Mouse (Mus musculus) midbrain, embryonic 11.5 days (tissue): ENCODE results near the gene Gm20518. TPM values are rescaled to one million over a fixed set of nuclear protein-coding genes. Genes with fewer than 3 reads are reported as not detected.
A peak's percentile ranks its signal among the peaks of the same experiment; 100 is the strongest.

ENCODE experiments used
- ATAC-seq: fragments of 200-750 bp; cut with Nextera tagmentation; 2 replicates; pipeline ENCODE4 v1.8.0; 2017; ENCODE audit warnings: moderate TSS enrichment, moderate library complexity; ENCODE audit not compliant: low FRiP score
- DNase-seq: peaks from one replicate; pipeline ENCODE4 v3.0.0; 2015; ENCODE audit warnings: low spot score; ENCODE audit errors: missing footprints
- H3K27ac ChIP-seq: fragments of 300-500 bp; sonication (generic); 2 replicates; pipeline ENCODE4 v1.5.1; 2014; ENCODE audit warnings: low read depth, low read length
- H3K27me3 ChIP-seq: fragments of 300-500 bp; sonication (generic); 2 replicates; pipeline ENCODE4 v1.6.1; 2014; ENCODE audit warnings: mild to moderate bottlenecking, low read length, moderate library complexity, mixed read lengths; ENCODE audit not compliant: control insufficient read depth, insufficient read depth
- H3K36me3 ChIP-seq: fragments of 300-500 bp; sonication (generic); 2 replicates; pipeline ENCODE4 v1.6.1; 2014; ENCODE audit warnings: mild to moderate bottlenecking, low read length, moderate library complexity, mixed read lengths; ENCODE audit not compliant: control insufficient read depth, insufficient read depth
- H3K4me1 ChIP-seq: fragments of 300-500 bp; sonication (generic); 2 replicates; pipeline ENCODE4 v1.6.1; 2014; ENCODE audit warnings: low read length; ENCODE audit not compliant: control insufficient read depth, insufficient read depth
- H3K4me2 ChIP-seq: fragments of 300-500 bp; sonication (generic); 2 replicates; pipeline ENCODE4 v1.6.1; 2014; ENCODE audit warnings: mild to moderate bottlenecking, moderate library complexity
- H3K4me3 ChIP-seq: fragments of 300-500 bp; sonication (generic); 2 replicates; pipeline ENCODE4 v1.5.1; 2014; ENCODE audit warnings: low read depth, low read length
- H3K9ac ChIP-seq: fragments of 300-500 bp; sonication (generic); 2 replicates; pipeline ENCODE4 v1.6.1; 2014; ENCODE audit warnings: low read length
- H3K9me3 ChIP-seq: fragments of 300-500 bp; sonication (generic); 2 replicates; pipeline ENCODE4 v1.6.1; 2016; ENCODE audit warnings: low read length; ENCODE audit not compliant: control insufficient read depth
- WGBS: fragments of 180-500 bp; shearing (Covaris S2); extraction: QIAGEN DNeasy Blood & Tissue Kit; methylation state at CpG from one replicate; pipeline ENCODE4 v1.1.7; 2014; 5-methylcytosine and 5-hydroxymethylcytosine counted together
- polyA plus RNA-seq: library from polyadenylated mRNA; unstranded; fragments of >200 nt; fragmentation: Nextera tagmentation; extraction: Ambion mirVana; gene quantifications from 2 replicates; pipeline ENCODE4 v1.2.1, GENCODE M21; 2014

Gene Gm20518
- polyA plus RNA-seq, 1 experiment from 2014 or later, result 0.16 TPM

DNA sequence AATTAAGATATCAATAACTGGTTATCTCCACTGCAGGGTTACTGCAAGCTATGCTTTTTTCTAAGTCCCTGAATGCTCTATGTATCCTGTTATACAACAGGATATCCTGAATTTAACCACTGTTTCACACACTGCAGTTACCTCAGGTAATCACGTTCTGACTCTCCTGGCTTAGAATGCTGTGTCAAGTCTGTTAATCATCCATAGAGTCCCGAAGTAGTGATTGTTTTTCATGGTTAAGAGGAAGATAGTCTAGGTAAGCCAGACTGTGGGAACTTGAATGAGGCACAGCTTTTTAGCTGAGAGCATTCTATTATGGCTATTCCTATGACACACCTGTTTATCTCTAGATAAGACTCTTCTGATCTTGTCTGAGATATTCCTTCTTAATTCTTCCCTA is 26.2 kb downstream of the Gm20518 start:
- WGBS, result 91% methylated on average over 2 of the region's 2 CpGs
- Histone ChIP-seq H3K4me2 (no peak overlapping the region), H3K4me3 (no peak overlapping the region), H3K36me3 (peaks cover 3% of the 10 kb centered on the region; the same call in 1 of the 2 replicates), H3K27me3 (no peaks in the 10 kb centered on the region), H3K4me1 (peaks cover 4% of the 10 kb centered on the region; the same call in 1 of the 2 replicates), H3K27ac (no peak overlapping the region), H3K9ac (no peak overlapping the region), H3K9me3 (no peaks in the 10 kb centered on the region)
- DNase-seq (no peak), ATAC-seq (no peak)

DNA sequence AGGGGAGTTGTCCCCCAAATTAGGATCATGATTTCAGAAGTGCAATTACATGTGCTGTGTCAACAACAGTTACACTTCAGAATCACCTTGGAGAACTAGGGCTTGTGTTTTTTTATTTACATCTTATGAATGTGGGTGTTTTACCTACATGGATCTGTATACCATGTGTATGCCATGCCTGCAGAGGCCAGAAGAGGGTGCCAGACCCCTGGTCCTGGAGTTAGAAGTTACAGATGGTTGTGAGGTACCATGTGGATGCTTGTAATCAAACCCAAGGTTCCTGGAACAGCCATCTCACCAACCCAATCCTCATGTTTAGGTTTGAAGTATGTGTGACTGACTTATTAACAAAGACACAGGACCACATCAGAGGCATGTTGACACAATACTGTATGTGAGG is 32.9 kb downstream of the Gm20518 start:
- no peaks in the 10 kb centered on the region for H3K27me3 ChIP-seq
- DNase-seq (no peak), ATAC-seq (no peak)
- H3K9me3 ChIP-seq, result no peaks in the 10 kb centered on the region
- H3K27ac ChIP-seq, result no peak overlapping the region
- peaks cover 24% of the 10 kb centered on the region for H3K36me3 ChIP-seq
- H3K4me1 ChIP-seq, result peaks cover 4% of the 10 kb centered on the region; the same call in 1 of the 2 replicates
- H3K9ac ChIP-seq, result no peak overlapping the region
- no peak overlapping the region for H3K4me3 ChIP-seq
- H3K4me2 ChIP-seq, result no peak overlapping the region

DNA sequence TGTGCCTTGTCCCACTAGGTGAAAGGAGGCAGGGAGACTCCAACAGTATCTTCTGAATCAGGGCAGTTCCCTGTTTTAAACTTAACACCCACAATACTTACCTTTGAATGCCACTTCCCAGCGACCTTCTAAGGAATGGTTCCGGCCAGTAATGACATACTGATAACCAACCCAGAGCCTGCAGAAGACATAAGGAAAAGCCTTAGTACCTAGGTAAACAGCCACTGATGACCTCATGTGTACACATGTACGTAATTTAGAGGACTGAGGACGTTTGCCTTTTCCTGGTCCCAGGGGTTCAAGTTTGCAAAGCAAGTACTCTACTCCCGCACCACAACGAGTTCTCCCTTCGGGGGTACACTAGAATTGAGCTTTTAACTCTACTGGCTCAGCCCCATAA is 34.3 kb downstream of the Gm20518 start:
- H3K4me1 ChIP-seq, result peaks cover under 1% of the 10 kb centered on the region; the same call in 1 of the 2 replicates
- H3K4me2 ChIP-seq, result no peak overlapping the region
- H3K36me3 ChIP-seq, result peaks cover 27% of the 10 kb centered on the region
- no peak overlapping the region for H3K9ac ChIP-seq
- no peaks in the 10 kb centered on the region for H3K9me3 ChIP-seq
- no peak for DNase-seq
- H3K27me3 ChIP-seq, result no peaks in the 10 kb centered on the region
- no peak overlapping the region for H3K4me3 ChIP-seq
- no peak overlapping the region for H3K27ac ChIP-seq
- ATAC-seq, result no peak
- 90% methylated on average over 7 of the region's 7 CpGs for WGBS

DNA sequence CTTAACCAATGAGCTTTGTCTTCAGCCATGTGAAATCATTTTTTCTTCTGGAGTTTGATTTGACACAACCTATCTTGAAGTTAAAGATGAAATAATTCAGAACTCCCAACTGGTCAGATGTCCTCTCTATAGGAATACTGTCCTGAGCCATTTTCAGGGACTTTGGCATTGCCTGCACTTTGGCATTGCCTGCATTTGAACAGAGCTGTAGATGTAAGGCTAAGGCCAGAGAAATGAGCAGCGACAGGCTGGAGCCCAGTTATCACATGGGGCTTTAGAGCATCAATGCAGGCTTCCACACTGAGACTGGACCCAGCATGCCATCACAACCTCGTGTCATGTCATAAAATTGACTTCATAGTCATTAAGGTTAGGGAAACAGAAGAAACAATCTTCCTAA is 38.2 kb downstream of the Gm20518 start:
- Histone ChIP-seq H3K27ac (no peak overlapping the region), H3K4me2 (no peak overlapping the region), H3K4me1 (no peaks in the 10 kb centered on the region), H3K27me3 (no peaks in the 10 kb centered on the region), H3K36me3 (peaks cover 33% of the 10 kb centered on the region), H3K4me3 (no peak overlapping the region), H3K9me3 (no peaks in the 10 kb centered on the region), H3K9ac (no peak overlapping the region)
- DNase-seq (no peak), ATAC-seq (no peak)
- 92% methylated on average over 2 of the region's 2 CpGs for WGBS

DNA sequence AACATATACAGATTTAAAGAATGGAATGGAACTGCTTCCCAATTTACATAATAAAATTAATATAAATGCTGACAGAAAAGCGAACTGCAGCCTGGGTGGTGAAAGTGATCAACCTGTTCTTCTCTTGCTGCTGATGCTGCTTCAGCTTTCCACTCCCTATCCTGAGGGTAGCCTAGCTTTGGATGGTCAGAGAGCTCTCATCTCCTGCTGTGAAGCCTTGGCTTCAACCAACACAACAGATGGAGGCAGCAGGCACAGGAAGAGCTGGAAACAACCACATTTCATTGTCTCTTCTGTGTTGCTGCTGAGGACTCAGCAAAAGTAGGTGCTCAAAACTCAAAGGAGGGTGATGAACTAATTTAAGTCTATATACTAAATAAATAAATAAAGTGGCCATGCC is 39.6 kb downstream of the Gm20518 start:
- Histone ChIP-seq H3K9ac (no peak overlapping the region), H3K36me3 (peaks cover 22% of the 10 kb centered on the region), H3K4me3 (no peak overlapping the region), H3K4me2 (no peak overlapping the region), H3K27me3 (no peaks in the 10 kb centered on the region), H3K4me1 (no peaks in the 10 kb centered on the region), H3K9me3 (no peaks in the 10 kb centered on the region), H3K27ac (no peak overlapping the region)
- 95% methylated on average over 1 of the region's 1 CpGs for WGBS
- DNase-seq, result no peak
- ATAC-seq, result no peak

DNA sequence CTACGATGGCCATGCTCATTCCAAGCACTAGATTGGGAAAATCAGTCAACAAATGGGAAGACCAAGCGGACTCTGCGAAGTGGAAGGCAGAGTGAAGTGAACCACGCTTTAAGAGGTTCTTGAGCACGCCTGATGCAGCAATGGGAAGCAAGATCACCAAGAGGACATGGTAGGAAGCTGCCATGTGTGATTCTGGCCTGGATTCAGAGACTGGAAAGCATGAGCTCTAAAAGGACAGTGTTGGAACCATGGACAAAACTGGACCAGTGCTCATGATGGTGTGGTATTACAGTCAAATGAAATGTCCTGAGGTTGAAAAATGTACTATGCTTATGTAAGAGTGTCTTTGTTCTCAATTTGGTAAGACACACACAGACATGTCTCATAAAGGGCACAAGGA is 40.1 kb downstream of the Gm20518 start:
- H3K4me3 ChIP-seq, result no peak overlapping the region
- ATAC-seq (no peak), DNase-seq (peak; percentile 77)
- H3K4me1 ChIP-seq, result no peaks in the 10 kb centered on the region
- no peak overlapping the region for H3K4me2 ChIP-seq
- peaks cover 20% of the 10 kb centered on the region for H3K36me3 ChIP-seq
- no peaks in the 10 kb centered on the region for H3K27me3 ChIP-seq
- no peak overlapping the region for H3K9ac ChIP-seq
- H3K9me3 ChIP-seq, result no peaks in the 10 kb centered on the region
- WGBS, result 96% methylated on average over 5 of the region's 5 CpGs
- H3K27ac ChIP-seq, result no peak overlapping the region

DNA sequence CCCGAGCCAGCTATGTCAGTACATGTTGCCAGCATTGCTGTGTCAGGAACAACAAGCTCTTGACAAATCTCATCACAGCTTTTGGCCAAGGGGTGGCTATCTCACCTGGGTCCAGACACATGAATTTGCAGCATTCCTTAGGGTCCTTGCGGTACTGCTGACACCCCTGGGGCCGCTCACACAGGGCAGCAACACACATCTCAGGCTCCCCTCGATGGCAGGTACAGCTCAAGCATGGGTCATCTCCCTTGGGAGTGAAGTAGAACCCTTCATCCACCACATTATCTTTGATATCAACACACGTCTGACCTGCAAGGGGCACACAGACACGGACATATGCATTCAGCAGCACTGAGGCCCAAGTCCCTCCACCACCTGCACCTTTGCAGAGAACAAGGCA is 42.0 kb downstream of the Gm20518 start:
- Histone ChIP-seq H3K9me3 (no peaks in the 10 kb centered on the region), H3K36me3 (peaks cover 23% of the 10 kb centered on the region), H3K27ac (no peak overlapping the region), H3K4me3 (no peak overlapping the region), H3K4me2 (no peak overlapping the region), H3K9ac (no peak overlapping the region), H3K4me1 (no peaks in the 10 kb centered on the region), H3K27me3 (no peaks in the 10 kb centered on the region)
- WGBS, result 89% methylated on average over 6 of the region's 6 CpGs
- ATAC-seq (no peak), DNase-seq (no peak)

DNA sequence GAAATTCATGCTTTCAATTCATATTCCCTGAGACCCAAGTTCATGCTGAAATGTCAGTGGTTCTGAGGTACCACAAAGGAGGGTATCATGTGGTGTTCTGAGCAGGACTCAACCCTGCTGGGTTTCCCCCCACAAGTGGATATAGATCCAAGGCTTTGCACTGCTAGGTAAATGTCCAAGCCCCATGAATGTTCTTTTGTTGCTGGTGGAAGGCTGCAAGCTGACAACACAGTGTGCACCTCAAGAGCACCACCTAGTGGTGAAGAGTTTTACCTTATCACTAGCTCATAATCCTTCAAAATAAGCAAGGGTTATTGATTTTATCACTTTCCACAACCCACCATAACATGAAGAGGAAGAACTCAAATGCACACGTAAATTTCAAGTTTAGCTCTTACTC is 42.5 kb downstream of the Gm20518 start:
- WGBS, result 28% methylated on average over 1 of the region's 1 CpGs
- peak; percentile 93 for DNase-seq
- no peak overlapping the region for H3K27ac ChIP-seq
- peaks cover 28% of the 10 kb centered on the region for H3K36me3 ChIP-seq
- no peaks in the 10 kb centered on the region for H3K4me1 ChIP-seq
- ATAC-seq, result no peak
- no peaks in the 10 kb centered on the region for H3K27me3 ChIP-seq
- H3K9ac ChIP-seq, result no peak overlapping the region
- H3K4me3 ChIP-seq, result no peak overlapping the region
- H3K9me3 ChIP-seq, result no peaks in the 10 kb centered on the region
- H3K4me2 ChIP-seq, result no peak overlapping the region

DNA sequence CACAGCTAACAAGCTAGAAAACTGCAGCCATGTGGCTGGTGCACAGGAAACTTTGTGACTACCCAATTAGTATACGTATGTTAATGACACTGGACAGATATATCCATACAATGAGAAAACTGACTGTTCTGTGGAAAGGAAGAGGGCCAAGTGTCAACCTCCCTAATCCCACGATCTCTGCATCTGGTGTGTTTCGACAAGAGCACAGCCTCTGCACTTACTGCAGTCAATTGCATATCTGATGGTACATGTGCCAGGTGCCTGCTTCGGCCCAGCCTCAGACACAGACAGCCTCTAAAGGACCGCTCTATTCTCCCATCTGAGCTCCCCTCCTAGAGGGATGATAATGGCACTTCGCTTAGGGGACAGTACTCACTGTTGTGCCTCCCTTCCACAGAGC is 43.0 kb downstream of the Gm20518 start:
- 95% methylated on average over 6 of the region's 6 CpGs for WGBS
- ATAC-seq (no peak), DNase-seq (no peak)
- no peaks in the 10 kb centered on the region for H3K4me1 ChIP-seq
- H3K4me2 ChIP-seq, result no peak overlapping the region
- H3K4me3 ChIP-seq, result no peak overlapping the region
- H3K9ac ChIP-seq, result no peak overlapping the region
- H3K27ac ChIP-seq, result no peak overlapping the region
- no peaks in the 10 kb centered on the region for H3K9me3 ChIP-seq
- H3K27me3 ChIP-seq, result no peaks in the 10 kb centered on the region
- H3K36me3 ChIP-seq, result peaks cover 28% of the 10 kb centered on the region
